Mouse (Mus musculus): ENCODE data around the gene Spdye4b. TPM values are rescaled to one million over a fixed set of nuclear protein-coding genes. Genes with fewer than 3 reads are reported as not detected.
A peak's percentile ranks its signal among the peaks of the same experiment; 100 is the strongest.
"Not testable (repeated sequence)": the region's sequence is repeated elsewhere in the genome, so short reads cannot be mapped to it uniquely, and the experiment has no call there.

Gene Spdye4b
- polyA plus RNA-seq, 1 experiment from 2014 or later, result not detected

DNA sequence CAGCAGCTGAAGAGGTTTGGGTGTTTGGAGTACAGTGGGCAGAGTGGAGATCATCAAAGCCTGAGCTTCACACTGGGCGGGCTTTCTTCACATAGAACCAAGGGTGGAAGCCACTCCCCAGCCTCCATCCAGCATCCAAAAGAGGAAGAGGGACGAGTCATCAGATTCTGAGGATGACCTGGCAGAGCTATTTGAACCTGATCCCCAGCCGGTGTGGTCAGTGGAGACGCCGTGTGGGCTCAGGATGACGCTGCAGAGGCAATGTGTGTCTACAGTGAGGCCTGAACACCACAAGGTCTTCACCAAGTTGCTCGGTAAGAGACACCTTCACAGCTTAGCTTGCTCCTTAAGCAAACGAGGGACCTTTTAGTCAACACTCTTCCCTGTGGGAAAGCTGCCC, 13.9 kb downstream of the Spdye4b start:
- H3K36me3 ChIP-seq (ENCODE audit: control insufficient read depth, insufficient read depth, low read length); H3K4me1 ChIP-seq (ENCODE audit: control insufficient read depth, insufficient read depth, low read length); ATAC-seq (ENCODE audit: low FRiP score, low TSS enrichment); H3K27me3 ChIP-seq (ENCODE audit: control insufficient read depth, insufficient read depth, low read length); H3K27ac ChIP-seq (ENCODE audit: low read depth, low read length); H3K9me3 ChIP-seq (ENCODE audit: control insufficient read depth, low read length); H3K4me3 ChIP-seq (ENCODE audit: low read length); H3K9ac ChIP-seq (ENCODE audit: low read depth, low read length); H3K4me2 ChIP-seq (replicated peaks; ENCODE audit: low read depth, low read length): not testable (repeated sequence)
- WGBS, result 66% methylated on average over 8 of the region's 8 CpGs

DNA sequence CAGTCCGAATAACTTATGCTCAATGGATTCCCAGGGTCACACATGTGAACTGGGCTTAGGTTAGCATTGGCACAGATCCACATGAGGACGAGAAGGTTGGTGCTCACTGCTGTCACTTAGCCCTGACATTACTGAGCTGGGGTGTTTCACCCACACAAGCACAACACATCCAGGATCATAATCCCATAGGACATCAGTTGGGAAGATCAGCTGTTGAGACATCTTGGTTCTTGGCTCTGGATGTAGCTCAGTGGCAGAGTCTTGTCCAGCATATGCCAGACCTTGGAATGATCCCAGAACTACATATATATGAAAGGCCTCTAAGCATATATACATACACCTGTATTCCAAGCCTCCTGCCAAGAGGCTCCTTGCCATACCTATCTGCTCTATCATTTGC, 14.3 kb downstream of the Spdye4b start:
- Histone ChIP-seq H3K9me3 (ENCODE audit: control insufficient read depth, low read length) (no peaks in the 10 kb centered on the region), H3K9ac (ENCODE audit: low read depth, low read length) (no peak overlapping the region), H3K4me1 (ENCODE audit: control insufficient read depth, insufficient read depth, low read length) (no peaks in the 10 kb centered on the region), H3K4me3 (ENCODE audit: low read length) (no peak overlapping the region), H3K27ac (ENCODE audit: low read depth, low read length) (no peak overlapping the region), H3K27me3 (ENCODE audit: control insufficient read depth, insufficient read depth, low read length) (no peaks in the 10 kb centered on the region), H3K36me3 (ENCODE audit: control insufficient read depth, insufficient read depth, low read length) (no peaks in the 10 kb centered on the region), H3K4me2 (replicated peaks; ENCODE audit: low read depth, low read length) (no peak overlapping the region)
- WGBS, result 79% methylated on average over 2 of the region's 2 CpGs
- ATAC-seq (ENCODE audit: low FRiP score, low TSS enrichment), result no peak

DNA sequence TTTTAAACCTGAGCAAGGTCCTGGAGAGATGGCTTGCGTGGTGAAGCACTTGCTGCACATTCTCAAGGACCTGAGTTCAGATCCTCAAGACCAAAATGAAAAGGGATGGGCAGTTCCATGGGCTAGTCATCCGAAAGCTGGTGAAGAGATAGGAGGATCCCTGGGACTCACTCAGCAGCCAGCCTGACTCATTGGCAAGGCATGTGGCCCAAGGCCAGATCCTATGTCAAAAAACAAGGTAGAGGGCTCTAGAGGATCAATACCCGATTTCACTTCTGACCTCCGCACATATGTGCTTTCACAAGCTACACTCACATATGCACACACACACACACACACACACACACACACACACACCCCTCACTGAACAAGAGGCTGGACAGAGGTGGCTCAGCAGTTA, 15.7 kb downstream of the Spdye4b start:
- no peak overlapping the region for H3K4me2 ChIP-seq (replicated peaks; ENCODE audit: low read depth, low read length)
- H3K27me3 ChIP-seq (ENCODE audit: control insufficient read depth, insufficient read depth, low read length), result no peaks in the 10 kb centered on the region
- H3K9me3 ChIP-seq (ENCODE audit: control insufficient read depth, low read length), result no peaks in the 10 kb centered on the region
- H3K4me3 ChIP-seq (ENCODE audit: low read length), result no peak overlapping the region
- no peak for ATAC-seq (ENCODE audit: low FRiP score, low TSS enrichment)
- WGBS, result 78% methylated on average over 4 of the region's 4 CpGs
- H3K4me1 ChIP-seq (ENCODE audit: control insufficient read depth, insufficient read depth, low read length), result no peaks in the 10 kb centered on the region
- H3K9ac ChIP-seq (ENCODE audit: low read depth, low read length), result no peak overlapping the region
- no peak overlapping the region for H3K27ac ChIP-seq (ENCODE audit: low read depth, low read length)
- H3K36me3 ChIP-seq (ENCODE audit: control insufficient read depth, insufficient read depth, low read length), result no peaks in the 10 kb centered on the region

DNA sequence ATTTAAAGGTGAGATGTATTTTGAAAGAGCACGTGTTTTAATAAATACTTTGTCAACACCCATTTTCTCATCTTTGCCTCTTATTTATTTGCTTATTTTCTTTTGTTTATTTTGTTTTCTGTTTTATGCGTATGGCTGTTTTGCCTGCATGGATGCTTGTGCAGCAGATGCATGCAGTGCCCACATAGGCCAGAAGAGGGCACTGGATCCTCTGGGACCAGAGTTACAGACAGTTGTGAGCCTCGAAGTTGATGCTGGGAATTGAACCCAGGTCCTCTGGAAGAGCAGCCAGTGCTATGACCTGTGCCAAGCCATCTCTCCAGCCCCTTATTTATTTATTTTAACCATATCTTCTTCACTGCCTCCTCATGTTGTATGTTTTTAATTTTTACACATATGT, 24.2 kb downstream of the Spdye4b start:
- H3K9me3 ChIP-seq (ENCODE audit: control insufficient read depth, low read length), result peaks cover 5% of the 10 kb centered on the region; the same call in 1 of the 2 replicates
- H3K4me2 ChIP-seq (replicated peaks; ENCODE audit: low read depth, low read length), result no peak overlapping the region
- no peaks in the 10 kb centered on the region for H3K36me3 ChIP-seq (ENCODE audit: control insufficient read depth, insufficient read depth, low read length)
- ATAC-seq (ENCODE audit: low FRiP score, low TSS enrichment), result no peak
- H3K9ac ChIP-seq (ENCODE audit: low read depth, low read length), result no peak overlapping the region
- no peak overlapping the region for H3K4me3 ChIP-seq (ENCODE audit: low read length)
- WGBS, result 75% methylated on average over 3 of the region's 3 CpGs
- H3K4me1 ChIP-seq (ENCODE audit: control insufficient read depth, insufficient read depth, low read length), result no peaks in the 10 kb centered on the region
- H3K27ac ChIP-seq (ENCODE audit: low read depth, low read length), result no peak overlapping the region
- no peaks in the 10 kb centered on the region for H3K27me3 ChIP-seq (ENCODE audit: control insufficient read depth, insufficient read depth, low read length)

DNA sequence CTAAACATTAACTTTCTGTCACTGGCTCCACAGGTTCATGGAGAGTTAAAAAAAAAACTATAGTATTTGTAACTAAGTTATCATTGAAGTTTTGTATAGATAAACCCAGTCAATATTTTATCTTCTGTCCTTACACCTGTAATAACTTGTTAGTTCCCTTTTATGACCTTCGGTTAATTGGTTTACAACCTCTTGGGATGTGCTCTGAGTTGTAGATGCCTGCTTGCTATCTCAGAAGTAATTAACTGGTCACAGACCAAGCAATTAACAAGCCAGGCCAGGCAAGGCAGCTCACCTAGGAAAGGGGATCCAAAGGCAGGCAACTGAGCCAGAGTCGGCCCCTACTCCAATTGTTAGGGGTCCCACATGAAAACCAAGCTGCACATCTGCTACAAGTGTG, 33.0 kb downstream of the Spdye4b start:
- ATAC-seq (ENCODE audit: low FRiP score, low TSS enrichment), result no peak
- Histone ChIP-seq H3K27me3 (ENCODE audit: control insufficient read depth, insufficient read depth, low read length) (no peaks in the 10 kb centered on the region), H3K4me1 (ENCODE audit: control insufficient read depth, insufficient read depth, low read length) (no peaks in the 10 kb centered on the region), H3K4me2 (replicated peaks; ENCODE audit: low read depth, low read length) (no peak overlapping the region), H3K9me3 (ENCODE audit: control insufficient read depth, low read length) (peaks cover under 1% of the 10 kb centered on the region; the same call in 1 of the 2 replicates), H3K4me3 (ENCODE audit: low read length) (no peak overlapping the region), H3K36me3 (ENCODE audit: control insufficient read depth, insufficient read depth, low read length) (no peaks in the 10 kb centered on the region), H3K27ac (ENCODE audit: low read depth, low read length) (no peak overlapping the region), H3K9ac (ENCODE audit: low read depth, low read length) (no peak overlapping the region)
- 52% methylated on average over 2 of the region's 2 CpGs for WGBS

DNA sequence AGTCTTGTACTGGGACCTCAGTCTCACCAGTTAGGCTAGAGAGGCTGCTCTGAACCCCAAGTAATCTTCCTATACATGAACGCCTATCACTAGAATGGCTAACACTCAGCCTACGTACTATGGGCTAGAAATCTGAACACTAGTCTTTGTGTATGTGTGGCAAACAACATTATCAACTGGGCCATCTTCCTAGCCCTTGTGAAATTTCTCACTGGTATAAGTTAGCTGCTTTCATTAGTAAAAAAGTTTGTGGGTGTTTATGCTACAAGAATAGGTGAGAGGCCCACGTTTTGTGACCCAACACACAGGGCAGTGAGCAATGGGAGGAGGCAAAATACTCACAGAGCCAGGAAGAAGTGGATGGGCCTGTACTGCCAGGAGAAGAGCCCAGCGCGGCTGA, 40.2 kb downstream of the Spdye4b start:
- Histone ChIP-seq H3K9ac (ENCODE audit: low read depth, low read length) (no peak overlapping the region), H3K4me2 (replicated peaks; ENCODE audit: low read depth, low read length) (no peak overlapping the region), H3K9me3 (ENCODE audit: control insufficient read depth, low read length) (no peaks in the 10 kb centered on the region), H3K36me3 (ENCODE audit: control insufficient read depth, insufficient read depth, low read length) (no peaks in the 10 kb centered on the region), H3K27me3 (ENCODE audit: control insufficient read depth, insufficient read depth, low read length) (no peaks in the 10 kb centered on the region), H3K4me1 (ENCODE audit: control insufficient read depth, insufficient read depth, low read length) (no peaks in the 10 kb centered on the region), H3K4me3 (ENCODE audit: low read length) (no peak overlapping the region), H3K27ac (ENCODE audit: low read depth, low read length) (no peak overlapping the region)
- 79% methylated on average over 5 of the region's 5 CpGs for WGBS
- ATAC-seq (ENCODE audit: low FRiP score, low TSS enrichment), result no peak

DNA sequence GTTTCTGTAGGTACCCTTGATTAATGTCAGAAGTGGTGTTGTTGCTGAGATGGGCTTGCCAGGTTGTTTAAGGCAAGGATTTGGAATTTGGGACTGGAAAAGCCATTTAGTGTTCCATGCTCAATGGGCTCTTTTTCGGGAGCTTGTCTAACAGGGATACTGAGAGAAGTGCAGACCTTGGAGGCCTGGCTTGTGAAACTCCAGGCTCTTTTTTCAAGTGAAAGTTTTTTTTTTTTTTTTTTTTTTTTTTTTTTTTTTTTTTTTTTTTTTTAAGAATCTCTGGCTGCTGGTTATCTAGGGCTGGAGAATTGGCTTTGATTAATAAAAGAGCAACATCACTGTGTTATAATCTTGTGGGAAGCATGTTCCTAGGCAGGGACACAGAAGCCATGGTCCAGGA, 41.5 kb downstream of the Spdye4b start:
- Histone ChIP-seq H3K27ac (ENCODE audit: low read depth, low read length) (no peak overlapping the region), H3K4me1 (ENCODE audit: control insufficient read depth, insufficient read depth, low read length) (no peaks in the 10 kb centered on the region), H3K27me3 (ENCODE audit: control insufficient read depth, insufficient read depth, low read length) (no peaks in the 10 kb centered on the region), H3K4me2 (replicated peaks; ENCODE audit: low read depth, low read length) (no peak overlapping the region), H3K9ac (ENCODE audit: low read depth, low read length) (no peak overlapping the region), H3K4me3 (ENCODE audit: low read length) (no peak overlapping the region), H3K9me3 (ENCODE audit: control insufficient read depth, low read length) (no peaks in the 10 kb centered on the region), H3K36me3 (ENCODE audit: control insufficient read depth, insufficient read depth, low read length) (no peaks in the 10 kb centered on the region)
- ATAC-seq (ENCODE audit: low FRiP score, low TSS enrichment), result no peak
- WGBS, result 91% methylated on average over 1 of the region's 1 CpGs

DNA sequence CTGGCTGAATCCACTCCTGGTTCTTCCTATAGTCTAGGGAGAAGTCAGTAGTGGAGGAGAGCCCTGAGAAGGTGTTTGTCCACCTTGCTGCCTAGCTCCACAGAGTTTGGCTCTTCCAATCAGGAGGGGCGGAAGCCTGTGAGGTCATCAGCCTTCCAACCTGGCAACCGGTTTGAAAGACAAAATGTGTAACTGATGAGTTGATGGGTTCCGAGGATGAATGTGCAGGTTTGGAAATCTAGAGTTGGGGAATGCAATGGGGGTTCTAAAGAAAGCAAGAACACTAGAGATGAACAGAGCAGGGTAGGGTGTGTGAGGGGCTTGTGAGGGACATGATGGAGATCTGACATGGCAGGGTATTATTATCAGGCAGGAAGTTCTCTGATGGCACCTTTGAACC, 46.0 kb downstream of the Spdye4b start, which contains the start of gene Spdye4a:
Spdye4a (minus strand) TSS at position 101 of the 400 bp plus-strand sequence.
- no peaks in the 10 kb centered on the region for H3K4me1 ChIP-seq (ENCODE audit: control insufficient read depth, insufficient read depth, low read length)
- H3K27ac ChIP-seq (ENCODE audit: low read depth, low read length), result no peak within 1 kb of the TSS
- no peaks in the 10 kb centered on the region for H3K36me3 ChIP-seq (ENCODE audit: control insufficient read depth, insufficient read depth, low read length)
- no peak within 1 kb of the TSS for H3K4me3 ChIP-seq (ENCODE audit: low read length)
- no peak within 1 kb of the TSS for H3K4me2 ChIP-seq (replicated peaks; ENCODE audit: low read depth, low read length)
- no peaks in the 10 kb centered on the region for H3K27me3 ChIP-seq (ENCODE audit: control insufficient read depth, insufficient read depth, low read length)
- no peak for ATAC-seq (ENCODE audit: low FRiP score, low TSS enrichment)
- H3K9ac ChIP-seq (ENCODE audit: low read depth, low read length), result no peak within 1 kb of the TSS
- 73% methylated on average over 3 of the region's 3 CpGs for WGBS
- H3K9me3 ChIP-seq (ENCODE audit: control insufficient read depth, low read length), result peaks cover 2% of the 10 kb centered on the region; the same call in 1 of the 2 replicates

DNA sequence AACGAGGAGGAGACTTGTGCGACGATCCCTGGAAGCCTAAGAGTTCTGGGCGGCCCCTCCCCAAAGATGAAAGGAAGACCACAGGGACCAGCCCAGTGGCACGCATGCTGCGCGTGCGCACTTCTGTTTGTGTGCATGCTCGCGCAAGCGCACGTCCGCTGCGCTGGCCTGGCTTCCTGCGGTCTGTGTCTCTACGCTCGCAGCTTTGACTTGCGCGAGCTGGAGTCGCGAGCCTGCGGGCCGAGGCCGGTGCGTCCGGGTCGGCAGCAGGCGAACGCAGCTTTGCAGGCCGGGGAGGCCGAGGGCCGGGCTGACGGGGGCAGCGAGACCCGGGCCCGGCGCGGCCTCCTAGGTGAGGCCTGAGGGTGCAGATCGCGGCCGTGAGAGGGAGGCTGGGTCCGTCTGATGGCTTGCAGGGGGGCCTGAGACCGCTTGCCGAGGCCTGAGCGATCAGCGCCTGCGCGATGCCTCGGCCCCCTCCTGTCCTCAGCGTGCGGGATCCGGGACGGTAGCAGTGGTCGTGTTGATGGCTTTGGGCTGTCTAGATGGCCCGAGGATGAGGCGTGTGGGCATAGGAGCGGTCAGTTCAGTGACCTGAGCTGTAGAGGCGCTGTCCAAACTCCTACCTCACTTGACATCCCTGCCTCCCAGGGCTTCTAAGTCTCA, 54.3 kb downstream of the Spdye4b start, which contains the start of gene Zfp12:
Zfp12 (plus strand) TSS at position 136 of the 666 bp plus-strand sequence.
- ATAC-seq (ENCODE audit: low FRiP score, low TSS enrichment), result peak; percentile 98
- H3K4me3 ChIP-seq (ENCODE audit: low read length), result peak within 1 kb of the TSS; percentile 76
- under 1% methylated on average over 57 of the region's 58 CpGs for WGBS

More for the DNA sequence above, 54.3 kb downstream of the Spdye4b start, which contains the start of gene Zfp12:
- no peaks in the 10 kb centered on the region for H3K9me3 ChIP-seq (ENCODE audit: control insufficient read depth, low read length)
- H3K9ac ChIP-seq (ENCODE audit: low read depth, low read length), result peak within 1 kb of the TSS; percentile 92
- H3K27ac ChIP-seq (ENCODE audit: low read depth, low read length), result peak within 1 kb of the TSS; percentile 97
- peak within 1 kb of the TSS; percentile 67 for H3K4me2 ChIP-seq (replicated peaks; ENCODE audit: low read depth, low read length)
- H3K4me1 ChIP-seq (ENCODE audit: control insufficient read depth, insufficient read depth, low read length), result peaks cover 13% of the 10 kb centered on the region
- no peaks in the 10 kb centered on the region for H3K27me3 ChIP-seq (ENCODE audit: control insufficient read depth, insufficient read depth, low read length)
- H3K36me3 ChIP-seq (ENCODE audit: control insufficient read depth, insufficient read depth, low read length), result peaks cover 24% of the 10 kb centered on the region

All from kidney, embryonic 14.5 days (tissue).